Mouse (Mus musculus): ENCODE results near the gene Suco.

DNA sequence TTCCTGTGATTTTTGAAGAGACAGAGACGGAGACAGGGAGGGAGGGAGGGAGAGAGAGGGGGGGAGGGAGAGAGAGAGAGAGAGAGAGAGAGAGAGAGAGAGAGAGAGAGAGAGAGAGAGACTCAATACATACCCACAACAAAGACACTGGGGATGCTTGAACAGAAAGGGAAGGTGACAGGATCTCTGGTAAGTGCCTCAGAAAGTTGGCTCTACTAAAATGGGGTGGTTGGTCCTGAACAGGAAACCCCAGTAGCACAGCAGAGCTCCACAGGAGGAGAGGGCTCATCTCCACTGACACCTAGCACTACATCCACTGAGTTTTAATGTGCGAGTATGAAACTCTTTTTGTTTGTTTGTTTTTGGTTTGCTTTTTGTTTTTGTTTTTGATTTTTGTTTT is 75.2 kb downstream of the Suco start:
- TF ChIP-seq CTCF (IDR thresholded peaks at IDR 0.05; ENCODE audit: low read depth): no peak
- TF ChIP-seq EP300 (IDR thresholded peaks at IDR 0.05; ENCODE audit: low read depth): no peak
